Mouse (Mus musculus) limb, embryonic 14.5 days (tissue): ENCODE data around the gene Cct5. TPM values are rescaled to one million over a fixed set of nuclear protein-coding genes. Genes with fewer than 3 reads are reported as not detected.

ENCODE experiments used
- ATAC-seq: fragments of 200-750 bp; cut with Nextera tagmentation; 2 replicates; pipeline ENCODE4 v1.8.0; 2017; ENCODE audit warnings: low read depth, moderate number of reproducible peaks, moderate TSS enrichment; ENCODE audit not compliant: low FRiP score
- DNase-seq: peaks from one replicate; pipeline ENCODE4 v3.0.0-alpha.2; 2015; ENCODE audit warnings: low spot score
- H3K27ac ChIP-seq: fragments of 300-500 bp; sonication (generic); replicated peaks from 2 replicates; pipeline ENCODE4 v1.5.1; 2014; ENCODE audit warnings: low read depth, mild to moderate bottlenecking, low read length, moderate library complexity, mixed read lengths
- H3K27me3 ChIP-seq: fragments of 300-500 bp; sonication (generic); 2 replicates; pipeline ENCODE4 v1.6.1; 2014; ENCODE audit warnings: low read length, mixed read lengths; ENCODE audit not compliant: control insufficient read depth, insufficient read depth
- H3K36me3 ChIP-seq: fragments of 300-500 bp; sonication (generic); 2 replicates; pipeline ENCODE4 v1.6.1; 2014; ENCODE audit warnings: mild to moderate bottlenecking, low read length, moderate library complexity, mixed read lengths; ENCODE audit not compliant: control insufficient read depth, insufficient read depth
- H3K4me1 ChIP-seq: fragments of 300-500 bp; sonication (generic); 2 replicates; pipeline ENCODE4 v1.6.1; 2014; ENCODE audit warnings: antibody characterized with exemption, low read length, mixed read lengths; ENCODE audit not compliant: control insufficient read depth, insufficient read depth
- H3K4me2 ChIP-seq: fragments of 300-500 bp; sonication (generic); replicated peaks from 2 replicates; pipeline ENCODE4 v1.6.1; 2014; ENCODE audit warnings: low read depth, mild to moderate bottlenecking, low read length, moderate library complexity; ENCODE audit not compliant: severe bottlenecking
- H3K4me3 ChIP-seq: fragments of 300-500 bp; sonication (generic); replicated peaks from 2 replicates; pipeline ENCODE4 v1.5.1; 2014; ENCODE audit warnings: low read length
- H3K9ac ChIP-seq: fragments of 300-500 bp; sonication (generic); 2 replicates; pipeline ENCODE4 v1.6.1; 2014; ENCODE audit warnings: mild to moderate bottlenecking, low read depth, low read length, moderate library complexity; ENCODE audit not compliant: severe bottlenecking
- H3K9me3 ChIP-seq: fragments of 300-500 bp; sonication (generic); 2 replicates; pipeline ENCODE4 v1.6.1; 2016; ENCODE audit warnings: low read length; ENCODE audit not compliant: control insufficient read depth
- POLR2A ChIP-seq: fragments of 200-500 bp; IDR thresholded peaks from 2 replicates; pipeline ENCODE4 v1.8.0; 2012; ENCODE audit warnings: inconsistent platforms, mild to moderate bottlenecking, moderate library complexity, borderline replicate concordance; ENCODE audit not compliant: insufficient read depth, insufficient read length; ENCODE audit errors: extremely low read depth
- WGBS: fragments of 180-500 bp; shearing (Covaris S2); extraction: QIAGEN DNeasy Blood & Tissue Kit; methylation state at CpG from one replicate; pipeline ENCODE4 v1.1.7; 2014; 5-methylcytosine and 5-hydroxymethylcytosine counted together
- polyA plus RNA-seq, 2 experiments: library from polyadenylated mRNA; depleted of rRNA in 1 of 2; stranded (reverse) in 1 of 2; unstranded in 1 of 2; fragments of >200 nt; fragmentation: Nextera tagmentation in 1 of 2; extraction: Ambion mirVana in 1 of 2; gene quantifications; 2 replicates each; pipeline versions ENCODE4 v1.2.1 to v1.2.3; 2012 to 2014

Cct5 gene
- polyA plus RNA-seq, 2 experiments: 328 to 505 TPM

DNA sequence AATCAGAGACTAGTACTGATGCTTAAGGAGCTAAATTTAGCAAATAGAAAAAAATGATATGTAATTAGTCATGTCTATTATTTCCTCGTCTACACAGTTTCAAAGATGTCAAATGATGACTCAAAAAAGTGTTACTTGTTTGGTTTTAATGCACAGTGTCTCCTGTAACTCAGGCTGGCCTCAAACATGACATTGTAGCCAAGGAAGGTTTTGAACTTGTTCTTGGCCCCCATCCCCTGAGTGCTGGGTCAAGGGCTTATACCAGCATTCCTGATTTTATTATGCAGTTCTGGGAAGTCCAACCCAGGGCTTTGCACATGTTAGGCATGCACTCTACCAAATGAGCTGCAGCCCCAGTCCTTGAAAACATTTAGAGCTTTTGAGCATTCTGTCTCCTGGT lies 35.8 kb downstream of the Cct5 start:
- WGBS: 63% methylated on average over 1 of the region's 1 CpGs
- no peak overlapping the region for H3K4me2 ChIP-seq
- H3K4me1 ChIP-seq: peaks cover 8% of the 10 kb centered on the region
- no peak for ATAC-seq
- H3K9me3 ChIP-seq: no peaks in the 10 kb centered on the region
- no peaks in the 10 kb centered on the region for H3K27me3 ChIP-seq
- no peaks in the 10 kb centered on the region for H3K36me3 ChIP-seq
- H3K27ac ChIP-seq: no peak overlapping the region
- no peak overlapping the region for H3K9ac ChIP-seq
- no peak for DNase-seq
- no peak for TF ChIP-seq POLR2A
- H3K4me3 ChIP-seq: no peak overlapping the region

DNA sequence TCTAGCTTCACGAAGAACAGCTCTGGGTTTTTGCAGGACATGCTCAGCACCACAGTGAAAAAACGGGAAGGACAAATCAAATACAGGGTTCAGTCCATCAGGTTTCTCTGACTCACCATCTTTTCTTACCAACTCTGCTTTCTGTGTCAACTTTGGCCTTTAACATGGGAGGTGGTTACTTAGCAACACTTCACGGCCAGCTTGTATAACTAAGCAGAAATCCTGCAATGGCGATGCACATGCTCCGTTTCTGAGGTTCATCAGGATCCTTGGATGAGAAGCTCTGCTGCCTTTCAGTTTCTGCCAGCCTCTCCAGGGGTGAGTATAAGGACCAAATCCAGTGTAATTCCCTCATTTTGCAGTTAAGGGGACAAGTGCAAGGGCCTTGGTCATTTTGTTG lies 36.4 kb downstream of the Cct5 start, which contains the start of gene Cmbl:
Cmbl (plus strand) TSS at position 206 of the 400 bp plus-strand sequence.
- no peaks in the 10 kb centered on the region for H3K27me3 ChIP-seq
- no peak within 1 kb of the TSS for H3K4me2 ChIP-seq
- DNase-seq (no peak), ATAC-seq (no peak)
- no peak within 1 kb of the TSS for H3K4me3 ChIP-seq
- no peaks in the 10 kb centered on the region for H3K9me3 ChIP-seq
- peaks cover 8% of the 10 kb centered on the region for H3K4me1 ChIP-seq
- TF ChIP-seq POLR2A: no peak
- 71% methylated on average over 5 of the region's 5 CpGs for WGBS
- no peak within 1 kb of the TSS for H3K9ac ChIP-seq
- no peak within 1 kb of the TSS for H3K27ac ChIP-seq
- H3K36me3 ChIP-seq: no peaks in the 10 kb centered on the region

DNA sequence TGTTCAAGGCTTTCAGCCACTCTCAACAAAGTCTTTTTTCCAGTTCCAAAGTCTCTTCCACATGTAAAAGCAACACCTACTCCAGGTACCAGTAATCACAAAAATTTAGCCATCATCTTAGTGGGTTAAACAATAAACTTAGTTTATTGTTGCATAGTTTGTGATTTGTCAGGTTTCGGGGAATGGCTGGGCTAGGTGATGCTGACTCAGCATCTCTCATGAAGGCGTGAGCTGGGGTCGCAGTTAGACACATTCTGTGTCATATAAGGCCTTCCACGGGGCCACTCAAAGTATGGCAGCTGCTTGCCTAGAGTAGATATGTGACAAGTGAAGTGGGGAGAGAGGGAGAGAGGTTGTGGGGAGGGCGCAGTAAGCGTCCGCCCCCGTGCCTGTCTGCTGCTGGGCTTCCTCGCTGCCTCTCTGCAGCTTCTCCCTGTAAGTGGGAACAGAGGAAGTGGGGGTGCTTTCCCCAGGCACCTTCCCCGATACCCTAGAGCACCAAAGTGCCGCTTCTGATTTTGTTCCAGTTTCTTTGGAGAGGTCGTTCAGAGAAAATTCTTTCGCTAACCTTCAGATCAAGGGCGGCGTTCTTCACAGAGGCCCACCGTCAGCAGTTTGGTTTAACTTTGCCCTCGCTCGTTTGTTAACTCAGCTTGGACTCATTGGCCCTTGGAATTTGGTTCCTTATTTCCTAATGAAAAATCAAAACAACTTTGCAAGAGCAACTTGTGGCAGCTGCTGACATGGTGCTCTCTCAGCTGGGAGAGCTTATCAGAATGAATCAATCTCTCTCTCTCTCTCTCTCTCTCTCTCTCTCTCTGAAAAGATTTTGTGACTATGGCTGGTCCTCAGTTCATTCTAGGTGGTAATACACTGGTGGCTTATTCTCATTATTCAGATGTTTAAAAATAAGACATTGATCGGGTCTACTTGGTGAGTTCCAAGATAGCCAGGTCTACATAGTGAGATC lies 37.7 kb downstream of the Cct5 start:
- H3K36me3 ChIP-seq: no peaks in the 10 kb centered on the region
- no peak overlapping the region for H3K4me3 ChIP-seq
- ATAC-seq (no peak), DNase-seq (no peak)
- no peaks in the 10 kb centered on the region for H3K27me3 ChIP-seq
- H3K4me2 ChIP-seq: no peak overlapping the region
- H3K9ac ChIP-seq: no peak overlapping the region
- H3K27ac ChIP-seq: no peak overlapping the region
- H3K4me1 ChIP-seq: peaks cover 4% of the 10 kb centered on the region
- WGBS: 54% methylated on average over 19 of the region's 19 CpGs
- TF ChIP-seq POLR2A: no peak
- no peaks in the 10 kb centered on the region for H3K9me3 ChIP-seq

DNA sequence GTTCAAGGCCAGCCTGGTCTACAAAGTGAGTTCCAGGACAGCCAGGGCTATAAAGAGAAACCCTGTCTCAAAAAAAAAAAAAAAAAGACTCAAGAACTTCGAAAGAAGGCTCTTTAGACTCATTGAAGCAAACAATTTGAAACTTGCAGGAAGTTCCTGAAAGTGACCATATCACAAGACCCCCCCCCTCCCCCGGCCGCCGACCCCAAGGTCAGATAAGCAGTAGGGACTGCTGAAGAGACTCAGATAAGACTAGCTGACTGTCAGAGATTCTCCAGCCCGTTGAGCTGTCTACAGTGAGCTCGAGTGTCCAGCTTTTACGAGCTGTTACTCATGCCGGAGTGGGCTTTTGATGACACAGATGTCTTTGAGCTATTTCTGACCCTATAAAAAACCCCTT lies 38.8 kb downstream of the Cct5 start:
- Histone ChIP-seq H3K4me2 (no peak overlapping the region), H3K36me3 (no peaks in the 10 kb centered on the region), H3K4me1 (no peaks in the 10 kb centered on the region), H3K9me3 (no peaks in the 10 kb centered on the region), H3K4me3 (no peak overlapping the region), H3K27me3 (no peaks in the 10 kb centered on the region), H3K27ac (no peak overlapping the region), H3K9ac (no peak overlapping the region)
- ATAC-seq (no peak), DNase-seq (no peak)
- no peak for TF ChIP-seq POLR2A
- WGBS: 47% methylated on average over 8 of the region's 8 CpGs

DNA sequence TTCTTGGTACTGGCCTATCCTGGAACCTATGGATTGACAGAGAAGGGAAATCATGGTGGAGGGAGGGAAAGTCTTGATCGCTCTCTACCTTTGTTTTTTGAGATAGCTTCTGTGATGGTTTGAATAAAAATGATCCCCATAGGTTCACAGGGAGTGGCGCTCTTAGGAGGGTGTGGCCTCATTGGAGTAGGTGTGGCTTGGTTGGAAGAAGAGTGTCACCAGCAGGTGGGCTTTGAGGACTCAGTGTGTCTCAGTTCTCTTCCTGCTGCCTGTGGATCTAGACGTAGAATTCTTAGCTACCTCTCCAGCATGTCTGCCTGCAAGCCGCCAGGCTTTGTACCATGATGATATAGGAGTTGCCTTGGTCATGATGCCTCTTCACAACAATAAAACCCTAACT lies 39.6 kb downstream of the Cct5 start:
- DNase-seq: no peak
- Histone ChIP-seq H3K9me3 (no peaks in the 10 kb centered on the region), H3K36me3 (no peaks in the 10 kb centered on the region), H3K27ac (no peak overlapping the region), H3K4me3 (no peak overlapping the region), H3K4me2 (no peak overlapping the region), H3K9ac (no peak overlapping the region), H3K27me3 (no peaks in the 10 kb centered on the region), H3K4me1 (no peaks in the 10 kb centered on the region)
- WGBS: 95% methylated on average over 4 of the region's 4 CpGs
- no peak for TF ChIP-seq POLR2A
- ATAC-seq: no peak
